Mouse (Mus musculus): ENCODE measurements around the gene Bsph2. TPM values are rescaled to one million over a fixed set of nuclear protein-coding genes. Genes with fewer than 3 reads are reported as not detected.

The Bsph2 gene
- polyA plus RNA-seq (2014; fragmentation: Illumina TruSeq; extraction: RNeasy Lipid Tissue Mini Kit (QIAGEN cat#74804); ENCODE audit: low read depth, low replicate concordance), result not detected

GRCm38 (mm10) chr7:13570967-13571366, at the start of gene Bsph2:
Gene Bsph2 (minus strand): TSS chr7:13571067.

Other genes starting within 250 kb of the Bsph2 start
- 0.20 TPM for gene Pla2g4c, start 246.4 kb downstream of the Bsph2 start, polyA plus RNA-seq (2014; fragmentation: Illumina TruSeq; extraction: RNeasy Lipid Tissue Mini Kit (QIAGEN cat#74804); ENCODE audit: low read depth, low replicate concordance)
- gene Cabp5, start 172.9 kb downstream of the Bsph2 start, polyA plus RNA-seq (2014; fragmentation: Illumina TruSeq; extraction: RNeasy Lipid Tissue Mini Kit (QIAGEN cat#74804); ENCODE audit: low read depth, low replicate concordance), result not detected
- not detected for gene Bsph1, start 120.2 kb downstream of the Bsph2 start, polyA plus RNA-seq (2014; fragmentation: Illumina TruSeq; extraction: RNeasy Lipid Tissue Mini Kit (QIAGEN cat#74804); ENCODE audit: low read depth, low replicate concordance)
- not detected for gene Sult2a5, start 52.9 kb upstream of the Bsph2 start, polyA plus RNA-seq (2014; fragmentation: Illumina TruSeq; extraction: RNeasy Lipid Tissue Mini Kit (QIAGEN cat#74804); ENCODE audit: low read depth, low replicate concordance)
- not detected for gene Sult2a2, start 162.4 kb upstream of the Bsph2 start, polyA plus RNA-seq (2014; fragmentation: Illumina TruSeq; extraction: RNeasy Lipid Tissue Mini Kit (QIAGEN cat#74804); ENCODE audit: low read depth, low replicate concordance)

All from kidney, adult 10 weeks (tissue).